Mouse (Mus musculus) bone marrow, adult 2 months (tissue): ENCODE measurements at regions not wholly inside any gene's neighbourhood (a gene's known extent, or its start where the extent isn't known, plus 50 kb on each side); places are given as distances from the start of the nearest gene placed in this dataset.

Experiments used
- H3K27ac ChIP-seq: fragments of 200-500 bp; 2 replicates; pipeline ENCODE4 v1.5.1; 2012; ENCODE audit warnings: low read depth, mild to moderate bottlenecking, control low read depth, inconsistent platforms, low read length; ENCODE audit not compliant: control insufficient read depth, poor library complexity, insufficient read depth
- H3K4me1 ChIP-seq: fragments of 200-500 bp; 2 replicates; pipeline ENCODE4 v1.6.1; 2011; ENCODE audit warnings: low read length; ENCODE audit not compliant: control insufficient read depth, insufficient read depth
- H3K4me3 ChIP-seq: fragments of 200-500 bp; replicated peaks from 2 replicates; pipeline ENCODE3; 2011; ENCODE audit warnings: mild to moderate bottlenecking, low read depth, low read length, control low read depth; ENCODE audit not compliant: control insufficient read depth
- CTCF ChIP-seq: fragments of 200-500 bp; IDR thresholded peaks from 2 replicates; pipeline ENCODE4 v1.5.1; 2011; ENCODE audit warnings: low read length, control low read depth; ENCODE audit not compliant: control insufficient read depth, insufficient read depth
- POLR2A ChIP-seq: fragments of 200-500 bp; IDR thresholded peaks from 2 replicates; pipeline ENCODE4 v1.6.1; 2011; ENCODE audit warnings: low read depth, mild to moderate bottlenecking, control low read depth, low read length, borderline replicate concordance; ENCODE audit not compliant: control insufficient read depth
- WGBS: fragments of 180-500 bp; shearing (Covaris S2); methylation state at CpG from one replicate; pipeline ENCODE4 v1.1.7; 2018; 5-methylcytosine and 5-hydroxymethylcytosine counted together

DNA sequence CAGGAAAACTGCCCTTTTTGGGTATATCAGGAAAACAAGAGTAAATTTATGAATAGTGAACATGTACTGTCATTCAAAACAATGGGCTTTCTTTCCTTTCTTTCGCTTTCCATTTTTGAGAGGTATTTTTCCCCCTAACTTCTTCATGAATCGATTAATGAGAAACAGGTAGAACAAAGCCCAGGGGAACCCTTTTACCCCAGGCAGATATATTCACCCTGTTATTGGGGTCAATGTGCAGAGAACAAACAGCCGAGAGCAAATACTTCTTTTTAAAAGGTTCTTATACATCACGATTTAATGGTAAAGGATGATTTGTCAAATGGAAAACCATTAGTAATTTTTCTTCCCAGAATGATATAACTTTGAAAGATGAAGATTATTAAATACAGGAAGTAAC lies 183.0 kb upstream of the BC052040 start:
- Histone ChIP-seq H3K4me3 (no peak overlapping the region), H3K27ac (no peak overlapping the region), H3K4me1 (no peaks in the 10 kb centered on the region)
- 78% methylated on average over 4 of the region's 4 CpGs for WGBS
- TF ChIP-seq POLR2A (no peak), CTCF (no peak)

GRCm38 (mm10) chr2:115399107-115399740 lies 182.3 kb upstream of the BC052040 start:
- H3K27ac ChIP-seq = no peak overlapping the region
- 70% methylated on average over 6 of the region's 6 CpGs for WGBS
- TF ChIP-seq CTCF (no peak), POLR2A (no peak)
- no peaks in the 10 kb centered on the region for H3K4me1 ChIP-seq
- H3K4me3 ChIP-seq = no peak overlapping the region

DNA sequence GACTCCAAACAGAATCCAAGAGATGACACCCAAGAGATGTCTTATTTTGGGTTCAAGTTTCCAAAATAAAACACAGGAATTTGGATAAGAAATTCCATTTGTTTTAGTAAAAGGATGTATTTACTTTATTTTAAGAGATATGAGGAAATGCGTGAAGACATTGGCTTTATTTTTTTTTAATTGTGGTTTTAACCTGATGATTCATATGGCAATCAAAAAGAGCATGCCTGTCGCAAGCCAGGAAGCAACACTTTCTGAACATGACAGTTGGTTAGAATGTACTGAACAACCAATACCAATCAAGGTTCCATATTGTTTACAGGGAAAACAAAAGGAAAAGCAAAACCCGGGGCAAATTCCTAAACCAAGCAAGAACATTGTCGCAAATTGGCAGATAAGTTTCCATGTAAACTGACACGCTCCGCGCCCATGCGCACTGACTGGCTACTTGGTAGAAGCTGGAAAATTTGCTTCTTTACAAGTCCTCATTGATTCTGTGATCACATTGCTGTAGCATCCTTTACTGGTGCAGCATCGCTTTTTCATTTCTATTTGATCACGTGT lies 181.4 kb upstream of the BC052040 start:
- Histone ChIP-seq H3K27ac (no peak overlapping the region), H3K4me3 (no peak overlapping the region), H3K4me1 (no peaks in the 10 kb centered on the region)
- 92% methylated on average over 10 of the region's 10 CpGs for WGBS
- no peak for TF ChIP-seq POLR2A
- no peak for TF ChIP-seq CTCF

GRCm38 (mm10) chr2:115402246-115402645 lies 179.3 kb upstream of the BC052040 start:
- TF ChIP-seq POLR2A = no peak
- TF ChIP-seq CTCF = no peak
- H3K27ac ChIP-seq = no peak overlapping the region
- WGBS = 44% methylated on average over 2 of the region's 2 CpGs

GRCm38 (mm10) chr2:115432476-115432875 lies 149.0 kb upstream of the BC052040 start:
- no peak for TF ChIP-seq POLR2A
- TF ChIP-seq CTCF = no peak
- no peak overlapping the region for H3K27ac ChIP-seq
- H3K4me1 ChIP-seq = no peaks in the 10 kb centered on the region
- 30% methylated on average over 2 of the region's 2 CpGs for WGBS
- H3K4me3 ChIP-seq = no peak overlapping the region

More at GRCm38 (mm10) chr2:115402246-115402645, 179.3 kb upstream of the BC052040 start:
- Histone ChIP-seq H3K4me3 (no peak overlapping the region), H3K4me1 (no peaks in the 10 kb centered on the region)

- 24% methylated on average over 1 of the region's 1 CpGs for WGBS
- Histone ChIP-seq H3K4me1 (no peaks in the 10 kb centered on the region), H3K27ac (no peak overlapping the region), H3K4me3 (no peak overlapping the region)
- no peak for TF ChIP-seq CTCF
- TF ChIP-seq POLR2A = no peak
Measured at GRCm38 (mm10) chr2:115441100-115441499, 140.4 kb upstream of the BC052040 start.

DNA sequence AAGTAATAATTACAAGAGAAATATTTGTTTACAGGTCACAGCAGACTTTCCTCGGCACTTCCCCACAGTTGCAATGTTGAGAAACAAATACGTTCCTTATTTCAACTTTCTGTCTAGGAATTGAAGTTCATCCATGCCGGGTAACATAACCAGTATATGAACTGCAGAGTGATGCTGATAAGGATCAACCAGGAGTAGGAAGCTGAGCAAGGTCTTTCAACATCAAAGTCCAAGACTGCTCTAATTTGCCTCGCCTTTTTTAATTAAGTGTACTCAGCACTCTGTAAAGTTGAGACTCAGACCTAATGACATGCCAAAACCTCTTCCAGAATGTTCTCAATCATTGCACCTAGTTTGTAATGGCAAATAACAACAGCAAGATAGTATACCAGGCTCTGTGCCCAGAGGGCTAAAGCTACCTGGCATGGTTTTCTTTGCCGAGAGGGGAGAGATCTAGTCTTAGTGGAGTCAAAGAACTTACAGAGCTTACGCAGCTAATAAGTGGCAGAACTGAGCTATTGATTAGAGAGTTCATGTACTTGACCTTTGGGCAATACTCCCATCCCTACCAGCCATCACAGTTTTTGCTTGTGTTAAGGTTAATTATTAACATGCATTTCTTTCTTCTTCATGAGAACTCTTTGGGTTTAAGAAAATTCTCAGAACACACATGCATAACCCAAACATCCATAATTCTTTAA lies 131.6 kb upstream of the BC052040 start:
- H3K4me1 ChIP-seq = no peaks in the 10 kb centered on the region
- TF ChIP-seq POLR2A = no peak
- TF ChIP-seq CTCF = no peak
- no peak overlapping the region for H3K27ac ChIP-seq
- H3K4me3 ChIP-seq = no peak overlapping the region
- WGBS = 80% methylated on average over 6 of the region's 6 CpGs

DNA sequence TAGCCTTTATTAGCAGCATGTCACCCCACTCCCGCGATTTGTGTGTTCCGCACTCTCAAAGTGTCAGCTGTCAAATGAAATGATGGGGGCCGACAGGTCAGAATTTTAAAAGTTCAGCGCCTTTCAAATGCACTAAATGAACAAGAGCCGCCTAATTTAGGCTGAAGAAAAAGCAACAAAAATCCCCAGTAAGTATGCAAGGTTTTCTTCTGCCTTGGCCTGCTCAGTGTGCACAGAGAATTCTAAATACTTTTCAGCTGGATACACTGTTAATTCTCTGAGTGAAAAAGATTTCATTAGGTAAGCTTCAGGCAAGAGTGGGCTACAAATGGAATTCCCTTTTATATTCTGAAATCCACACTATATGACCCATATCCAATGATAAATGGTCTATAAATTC lies 125.9 kb upstream of the BC052040 start:
- H3K4me3 ChIP-seq = no peak overlapping the region
- WGBS = 82% methylated on average over 6 of the region's 6 CpGs
- H3K27ac ChIP-seq = no peak overlapping the region
- TF ChIP-seq POLR2A = no peak
- TF ChIP-seq CTCF = no peak
- no peaks in the 10 kb centered on the region for H3K4me1 ChIP-seq
